Mouse (Mus musculus): ENCODE measurements around the gene Zfp652.

DNA sequence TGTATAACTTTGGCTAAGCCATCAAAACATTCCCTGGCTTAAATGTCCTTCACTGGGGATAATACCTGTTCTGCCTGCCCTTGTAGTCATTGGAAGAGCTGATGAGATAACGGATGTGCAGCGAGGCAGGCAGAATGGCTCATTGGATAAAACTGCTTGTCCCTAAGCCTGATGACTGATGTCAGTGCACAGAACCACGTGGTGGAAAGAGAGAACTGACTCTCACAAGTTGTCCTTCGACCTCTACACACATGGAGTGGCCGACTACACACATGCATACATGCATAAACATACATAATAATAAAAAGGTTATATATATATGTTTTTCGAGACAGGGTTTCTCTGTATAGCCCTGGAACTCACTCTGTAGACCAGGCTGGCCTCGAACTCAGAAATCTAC, 2.0 kb upstream of the Zfp652 start:
- TF ChIP-seq CTCF (IDR thresholded peaks at IDR 0.05; ENCODE audit: low read depth, low read length) (no peak), POLR2AphosphoS5 (IDR thresholded peaks at IDR 0.05; ENCODE audit: insufficient replicate concordance, low read depth, low read length) (no peak), GATA1 (IDR thresholded peaks at IDR 0.05; ENCODE audit: borderline replicate concordance, low read length) (no peak)

All from G1E (cell line).